Mouse (Mus musculus) left cerebral cortex, adult 9 months (tissue): ENCODE results near the gene Zfp942.

Experiments used
- DNase-seq, 2 experiments: peaks; one replicate each; pipeline ENCODE4 v3.0.0; 2022; ENCODE audit warnings: low spot score in 2 of 2

Gene Zfp942

GRCm38 (mm10) chr17:21962107-21962907, at the start of gene Zfp942, which contains the start of gene Zfp943:
Zfp942 (minus strand) TSS chr17:21962464.
Zfp943 (plus strand) TSS chr17:21962552.
- DNase-seq = peak; percentile 42 to 72

- DNase-seq = no peak
These were observed 1.0 kb upstream of the Zfp942 start for GRCm38 (mm10) chr17:21963302-21963701.

GRCm38 (mm10) chr17:21909456-21910052, 52.7 kb downstream of the Zfp942 start, which contains the start of gene Zfp995:
Zfp995 (minus strand) TSS chr17:21909926.
- DNase-seq = peak; percentile 20 to 65

GRCm38 (mm10) chr17:21909039-21909438, 53.2 kb downstream of the Zfp942 start:
- DNase-seq = no peak
